Mouse (Mus musculus) kidney, embryonic 15.5 days (tissue): Measurements from ENCODE around the gene Cebpa. TPM values are rescaled to one million over a fixed set of nuclear protein-coding genes. Genes with fewer than 3 reads are reported as not detected.

Experiments
- ATAC-seq: fragments of 200-750 bp; cut with Nextera tagmentation; replicated peaks from 2 replicates; pipeline ENCODE4 v1.8.0; 2017; ENCODE audit warnings: moderate TSS enrichment; ENCODE audit not compliant: low FRiP score
- H3K27ac ChIP-seq: fragments of 300-500 bp; sonication (generic); 2 replicates; pipeline ENCODE4 v1.5.1; 2015; ENCODE audit warnings: mild to moderate bottlenecking, inconsistent platforms
- H3K27me3 ChIP-seq: fragments of 300-500 bp; sonication (generic); 2 replicates; pipeline ENCODE4 v1.6.1; 2015; ENCODE audit warnings: inconsistent platforms
- H3K36me3 ChIP-seq: fragments of 300-500 bp; sonication (generic); 2 replicates; pipeline ENCODE4 v1.6.1; 2015; ENCODE audit warnings: inconsistent platforms
- H3K4me1 ChIP-seq: fragments of 300-500 bp; sonication (generic); 2 replicates; pipeline ENCODE4 v1.6.1; 2015; ENCODE audit warnings: inconsistent platforms
- H3K4me2 ChIP-seq: fragments of 300-500 bp; sonication (generic); 2 replicates; pipeline ENCODE4 v1.6.1; 2015; ENCODE audit warnings: moderate library complexity, mild to moderate bottlenecking, inconsistent platforms
- H3K4me3 ChIP-seq: fragments of 300-500 bp; sonication (generic); replicated peaks from 2 replicates; pipeline ENCODE4 v1.5.1; 2015; ENCODE audit warnings: mild to moderate bottlenecking, inconsistent platforms
- H3K9ac ChIP-seq: fragments of 300-500 bp; sonication (generic); 2 replicates; pipeline ENCODE4 v1.6.1; 2015; ENCODE audit warnings: mild to moderate bottlenecking, inconsistent platforms
- H3K9me3 ChIP-seq: fragments of 300-500 bp; sonication (generic); replicated peaks from 2 replicates; pipeline ENCODE4 v1.6.1; 2016; ENCODE audit warnings: inconsistent platforms
- WGBS: fragments of 180-500 bp; shearing (Covaris S2); methylation state at CpG from one replicate; pipeline ENCODE4 v1.1.7; 2015; ENCODE audit warnings: mixed read lengths; 5-methylcytosine and 5-hydroxymethylcytosine counted together
- polyA plus RNA-seq: library from polyadenylated mRNA; unstranded; fragments of >200 nt; fragmentation: Nextera tagmentation; extraction: Ambion mirVana; gene quantifications from 2 replicates; pipeline ENCODE4 v1.2.1, GENCODE M21; 2015

The Cebpa gene
- 1.3 and 1.5 TPM in 2 replicates for polyA plus RNA-seq

DNA sequence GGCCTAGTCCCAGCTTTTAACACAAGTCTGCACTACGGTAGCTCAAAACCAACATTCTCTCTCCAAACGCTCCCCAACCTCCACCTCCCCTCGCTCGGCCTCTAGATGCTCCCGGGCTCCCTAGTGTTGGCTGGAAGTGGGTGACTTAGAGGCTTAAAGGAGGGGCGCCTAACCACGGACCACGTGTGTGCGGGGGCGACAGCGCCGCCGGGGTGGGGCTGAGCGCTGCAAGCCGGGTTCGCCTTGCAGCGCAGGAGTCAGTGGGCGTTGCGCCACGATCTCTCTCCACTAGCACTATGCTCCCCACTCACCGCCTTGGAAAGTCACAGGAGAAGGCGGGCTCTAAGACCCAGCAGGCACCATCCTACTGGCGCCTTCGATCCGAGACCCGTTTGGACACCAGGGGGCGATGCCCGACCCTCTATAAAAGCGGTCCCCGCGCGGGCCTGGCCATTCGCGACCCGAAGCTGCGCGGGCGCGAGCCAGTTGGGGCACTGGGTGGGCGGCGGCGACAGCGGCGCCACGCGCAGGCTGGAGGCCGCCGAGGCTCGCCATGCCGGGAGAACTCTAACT lies at the start of gene Cebpa:
Gene Cebpa (plus strand): TSS at position 453 of the 573 bp plus-strand sequence.
- peaks cover 72% of the 10 kb centered on the region for H3K27me3 ChIP-seq

GRCm38 (mm10) chr7:35076645-35077044 lies 42.4 kb upstream of the Cebpa start:
- H3K27ac ChIP-seq: no peak overlapping the region
- peaks cover 15% of the 10 kb centered on the region for H3K4me1 ChIP-seq
- no peak overlapping the region for H3K4me2 ChIP-seq
- H3K36me3 ChIP-seq: no peaks in the 10 kb centered on the region
- ATAC-seq: no peak
- no peaks in the 10 kb centered on the region for H3K9me3 ChIP-seq
- WGBS: 45% methylated on average over 5 of the region's 5 CpGs
- H3K4me3 ChIP-seq: no peak overlapping the region
- H3K9ac ChIP-seq: no peak overlapping the region
- no peaks in the 10 kb centered on the region for H3K27me3 ChIP-seq

More for the DNA sequence above, at the start of gene Cebpa:
- WGBS: under 1% methylated on average over 50 of the region's 50 CpGs
- Histone ChIP-seq H3K4me2 (peak within 1 kb of the TSS; percentile 99), H3K9ac (peak within 1 kb of the TSS; percentile 59), H3K36me3 (no peaks in the 10 kb centered on the region), H3K27ac (peak within 1 kb of the TSS; percentile 89), H3K9me3 (no peaks in the 10 kb centered on the region), H3K4me1 (peaks cover 39% of the 10 kb centered on the region), H3K4me3 (peak within 1 kb of the TSS; percentile 51)
- peak; percentile 92 for ATAC-seq

- 10% methylated on average over 10 of the region's 10 CpGs for WGBS
These were observed 38.2 kb upstream of the Cebpa start for GRCm38 (mm10) chr7:35080843-35081338.

GRCm38 (mm10) chr7:35081406-35082104 lies 37.5 kb upstream of the Cebpa start:
- peaks cover 26% of the 10 kb centered on the region for H3K4me1 ChIP-seq
- H3K9me3 ChIP-seq: no peaks in the 10 kb centered on the region
- H3K4me2 ChIP-seq: peak overlapping the region; percentile 47
- peaks cover 5% of the 10 kb centered on the region; the same call in 1 of the 2 replicates for H3K27me3 ChIP-seq
- H3K27ac ChIP-seq: peak overlapping the region; percentile 81
- ATAC-seq: no peak
- H3K36me3 ChIP-seq: no peaks in the 10 kb centered on the region
- no peak overlapping the region for H3K9ac ChIP-seq
- 80% methylated on average over 9 of the region's 9 CpGs for WGBS
- peak overlapping the region; percentile 20; the same call in 1 of the 2 replicates for H3K4me3 ChIP-seq

More at GRCm38 (mm10) chr7:35080843-35081338, 38.2 kb upstream of the Cebpa start:
- Histone ChIP-seq H3K27me3 (peaks cover 4% of the 10 kb centered on the region; the same call in 1 of the 2 replicates), H3K27ac (peak overlapping the region; percentile 81), H3K4me3 (peak overlapping the region; percentile 20), H3K4me1 (peaks cover 19% of the 10 kb centered on the region), H3K9ac (0 out of 2 replicates have a peak overlapping the region, but pooled peaks have one; percentile 0), H3K36me3 (no peaks in the 10 kb centered on the region), H3K9me3 (no peaks in the 10 kb centered on the region), H3K4me2 (peak overlapping the region; percentile 47)
- no peak for ATAC-seq

- Histone ChIP-seq H3K9ac (no peak overlapping the region), H3K4me2 (no peak overlapping the region), H3K27ac (no peak overlapping the region), H3K27me3 (peaks cover 10% of the 10 kb centered on the region; the same call in 1 of the 2 replicates), H3K4me1 (peaks cover 29% of the 10 kb centered on the region), H3K36me3 (no peaks in the 10 kb centered on the region), H3K4me3 (no peak overlapping the region), H3K9me3 (no peaks in the 10 kb centered on the region)
- ATAC-seq: no peak
- WGBS: 77% methylated on average over 12 of the region's 12 CpGs
These were observed 34.3 kb upstream of the Cebpa start for GRCm38 (mm10) chr7:35084565-35085360.

GRCm38 (mm10) chr7:35086271-35086861 lies 32.7 kb upstream of the Cebpa start:
- 2% methylated on average over 21 of the region's 21 CpGs for WGBS
- Histone ChIP-seq H3K27me3 (peaks cover 10% of the 10 kb centered on the region; the same call in 1 of the 2 replicates), H3K36me3 (no peaks in the 10 kb centered on the region), H3K9ac (0 out of 2 replicates have a peak overlapping the region, but pooled peaks have one; percentile 9), H3K4me1 (peaks cover 17% of the 10 kb centered on the region), H3K4me2 (peak overlapping the region; percentile 59), H3K27ac (no peak overlapping the region), H3K9me3 (no peaks in the 10 kb centered on the region), H3K4me3 (peak overlapping the region; percentile 25)
- peak; percentile 78; the same call in 1 of the 2 replicates for ATAC-seq

DNA sequence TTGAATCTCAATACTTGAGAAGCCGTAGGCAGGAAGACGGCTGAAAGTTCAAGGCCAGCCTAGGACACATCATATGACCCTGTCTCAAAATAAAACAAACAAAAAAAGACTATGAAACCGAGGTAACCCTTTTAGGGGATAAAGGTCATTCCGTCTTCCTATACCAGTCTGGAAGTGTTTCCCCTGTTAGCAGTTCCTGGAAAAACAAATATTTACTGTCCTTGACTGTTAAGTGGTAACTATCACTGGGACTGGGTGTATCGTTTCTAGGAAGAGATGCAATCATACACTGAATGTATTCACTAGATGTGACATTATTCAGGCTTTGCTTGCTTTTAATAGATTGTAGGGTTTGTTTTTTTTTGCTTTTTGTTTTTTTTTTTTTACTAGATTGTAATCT lies 28.5 kb upstream of the Cebpa start:
- Histone ChIP-seq H3K27ac (no peak overlapping the region), H3K27me3 (peaks cover 10% of the 10 kb centered on the region; the same call in 1 of the 2 replicates), H3K9me3 (no peaks in the 10 kb centered on the region), H3K4me3 (no peak overlapping the region), H3K36me3 (no peaks in the 10 kb centered on the region), H3K4me1 (peaks cover 12% of the 10 kb centered on the region), H3K4me2 (no peak overlapping the region), H3K9ac (no peak overlapping the region)
- no peak for ATAC-seq
- WGBS: 72% methylated on average over 5 of the region's 5 CpGs

DNA sequence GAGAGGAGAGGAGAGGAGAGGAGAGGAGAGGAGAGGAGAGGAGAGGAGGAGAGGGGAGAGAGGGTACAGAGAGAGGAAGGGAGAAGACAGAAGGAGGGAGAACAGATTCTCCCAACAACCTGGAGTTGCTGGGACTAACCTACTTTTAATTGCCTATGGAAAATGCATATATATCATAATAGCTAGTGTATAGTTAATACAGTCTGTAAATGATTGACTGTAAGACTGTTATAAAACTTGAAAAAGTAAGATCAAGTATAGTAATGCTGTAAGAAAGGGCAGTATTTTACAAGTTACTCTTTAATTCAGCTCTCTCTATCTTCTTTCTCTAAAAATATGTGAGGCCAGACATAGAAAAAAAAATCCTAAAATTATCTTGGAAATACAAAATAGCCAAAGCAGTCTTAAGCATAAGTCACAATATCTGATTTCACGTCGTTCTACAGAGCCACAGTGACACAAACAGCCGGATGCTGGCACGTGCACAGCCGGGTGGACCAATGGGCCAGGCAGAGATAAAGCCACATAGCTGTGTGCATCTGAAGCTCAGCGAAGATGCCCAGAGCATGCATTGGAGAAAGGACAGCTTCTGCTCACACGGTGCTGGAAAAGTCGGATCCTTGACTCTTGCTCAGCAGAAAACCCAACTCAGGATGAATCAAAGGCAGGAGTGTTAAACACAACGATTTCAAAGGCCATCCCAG lies 24.0 kb upstream of the Cebpa start:
- no peaks in the 10 kb centered on the region for H3K27me3 ChIP-seq
- no peak overlapping the region for H3K4me2 ChIP-seq
- no peak overlapping the region for H3K9ac ChIP-seq
- H3K4me3 ChIP-seq: no peak overlapping the region
- no peaks in the 10 kb centered on the region for H3K36me3 ChIP-seq
- no peak overlapping the region for H3K27ac ChIP-seq
- WGBS: 73% methylated on average over 9 of the region's 9 CpGs
- H3K9me3 ChIP-seq: no peaks in the 10 kb centered on the region
- ATAC-seq: no peak
- H3K4me1 ChIP-seq: no peaks in the 10 kb centered on the region

GRCm38 (mm10) chr7:35098777-35099176 lies 20.3 kb upstream of the Cebpa start:
- WGBS: 81% methylated on average over 4 of the region's 4 CpGs
- no peaks in the 10 kb centered on the region for H3K9me3 ChIP-seq
- no peaks in the 10 kb centered on the region for H3K36me3 ChIP-seq
- H3K27me3 ChIP-seq: no peaks in the 10 kb centered on the region
- H3K4me3 ChIP-seq: no peak overlapping the region
- H3K27ac ChIP-seq: no peak overlapping the region
- no peak for ATAC-seq
- no peak overlapping the region for H3K4me2 ChIP-seq
- H3K4me1 ChIP-seq: no peaks in the 10 kb centered on the region
- H3K9ac ChIP-seq: no peak overlapping the region

- Histone ChIP-seq H3K9me3 (no peaks in the 10 kb centered on the region), H3K27ac (no peak overlapping the region), H3K9ac (no peak overlapping the region), H3K4me3 (no peak overlapping the region), H3K36me3 (no peaks in the 10 kb centered on the region), H3K4me1 (no peaks in the 10 kb centered on the region), H3K27me3 (no peaks in the 10 kb centered on the region), H3K4me2 (no peak overlapping the region)
- 92% methylated on average over 4 of the region's 4 CpGs for WGBS
- ATAC-seq: no peak
These were observed 19.6 kb upstream of the Cebpa start for GRCm38 (mm10) chr7:35099528-35099927.

GRCm38 (mm10) chr7:35106614-35107013 lies 12.5 kb upstream of the Cebpa start:
- no peaks in the 10 kb centered on the region for H3K27me3 ChIP-seq
- no peak overlapping the region for H3K4me2 ChIP-seq
- WGBS: 64% methylated on average over 7 of the region's 7 CpGs
- ATAC-seq: no peak
- H3K9me3 ChIP-seq: no peaks in the 10 kb centered on the region
- H3K4me3 ChIP-seq: no peak overlapping the region
- no peaks in the 10 kb centered on the region; the same call in 1 of the 2 replicates for H3K4me1 ChIP-seq
- H3K36me3 ChIP-seq: no peaks in the 10 kb centered on the region
- no peak overlapping the region for H3K27ac ChIP-seq
- H3K9ac ChIP-seq: no peak overlapping the region
